Mouse (Mus musculus): ENCODE data around the gene Kdm5a.

DNA sequence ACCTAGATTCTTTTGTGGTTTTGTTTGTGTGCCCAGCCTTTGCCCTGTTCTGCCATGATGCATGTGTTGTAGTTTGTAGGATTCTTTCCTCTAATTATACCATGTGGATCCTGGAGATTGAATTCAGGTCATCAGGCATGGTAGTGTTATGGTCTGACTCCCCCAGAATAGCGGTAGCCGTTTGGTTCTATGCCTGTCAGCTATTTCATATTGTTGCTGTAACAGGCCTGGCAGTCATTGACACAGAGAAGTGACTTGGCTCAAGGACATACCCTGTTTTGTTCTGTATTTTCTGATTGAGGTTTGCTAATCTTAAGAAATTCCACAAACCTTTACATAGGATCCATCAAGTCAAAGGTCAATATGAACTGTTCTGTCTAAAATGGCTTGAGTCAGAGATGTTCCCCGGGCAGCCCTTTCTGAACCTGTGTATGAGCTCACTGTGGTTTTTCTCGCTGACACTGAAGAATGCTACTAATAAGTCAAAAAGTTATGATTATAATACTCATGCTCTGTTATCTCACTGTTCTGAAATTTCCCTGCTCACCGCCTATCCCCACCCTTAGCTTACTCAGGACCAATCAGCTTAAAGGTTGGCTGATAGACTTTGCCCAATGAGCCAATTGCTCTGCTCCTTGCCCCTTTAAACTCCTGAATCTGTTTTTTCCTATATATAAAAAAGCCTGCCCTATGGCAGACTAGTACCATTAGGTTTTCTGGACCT lies 31.9 kb downstream of the Kdm5a start:
- no peak for TF ChIP-seq TAL1 (conservative IDR thresholded peaks at IDR 0.05; ENCODE audit: low read depth, low read length)
- no peak for TF ChIP-seq CTCF (IDR thresholded peaks at IDR 0.05; ENCODE audit: low read depth, low read length)
- no peak for TF ChIP-seq POLR2AphosphoS5 (IDR thresholded peaks at IDR 0.05; ENCODE audit: insufficient replicate concordance, low read depth, low read length)
- TF ChIP-seq GATA1 (IDR thresholded peaks at IDR 0.05; ENCODE audit: borderline replicate concordance, low read length): no peak
- TF ChIP-seq GATA2 (IDR thresholded peaks at IDR 0.05; ENCODE audit: borderline replicate concordance, low read depth, low read length): no peak

Measured in G1E (cell line).